ENCODE assay signal across 8 mouse cellular contexts in the genomic region with DNA sequence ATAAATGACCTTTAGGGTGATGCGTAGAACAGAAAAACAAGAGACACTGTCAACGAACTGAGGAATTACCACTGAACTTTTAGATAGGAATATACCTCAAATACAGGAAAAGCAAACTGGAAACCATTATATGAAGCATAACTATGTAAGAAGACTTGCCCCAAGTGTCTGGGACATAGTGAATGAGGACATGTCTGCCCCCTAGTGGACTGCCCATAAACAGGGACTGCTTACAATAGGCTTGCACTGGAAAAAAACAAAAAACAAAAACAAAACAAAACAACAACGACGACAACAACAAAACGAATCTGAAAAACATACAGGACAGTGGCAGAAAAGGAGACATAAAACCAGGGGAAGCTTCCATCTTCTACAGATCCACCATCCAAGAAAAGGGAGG.
DNase-seq lines count a peak whose midpoint lies in the region; ATAC-seq lines count a peak whose summit lies in the region.

No protein-coding gene starts in this region.

- DNase-seq in embryo, embryonic 10 days (ENCODE audit: low spot score) = peak; percentile 59
- no peak for DNase-seq in embryo, embryonic 9.5 days (ENCODE audit: extremely low spot score)
- peak; percentile 20 to 50 for DNase-seq in left cerebral cortex, adult 18-20 months (ENCODE audit: low spot score in 2 of 2)
- no peak for DNase-seq in left cerebral cortex, adult 9 months (ENCODE audit: low spot score in 2 of 2)
- peak; percentile 73 for DNase-seq in adipocyte (ENCODE audit: low spot score)
- DNase-seq in forelimb bud, embryonic 11.5 days (ENCODE audit: low read depth, low spot score) = peak; percentile 28

- 0 out of 2 replicates have a peak, but pooled peaks have one; percentile 51 for ATAC-seq in megakaryocyte, adult 5-6 weeks (ENCODE audit: poor library complexity, severe bottlenecking)
- ATAC-seq in monocyte, adult 5-6 weeks (replicated peaks; ENCODE audit: insufficient number of reproducible peaks, low FRiP score, low TSS enrichment, poor library complexity, severe bottlenecking) = no peak

Comparison
In these comparisons a context has a peak if more than half of its experiments do, and no peak if none do; other contexts are left out.
1. DNase-seq: peak in embryo, embryonic 10 days (single experiment), left cerebral cortex, adult 18-20 months (2 of 2), adipocyte (single experiment) and forelimb bud, embryonic 11.5 days (single experiment); none in embryo, embryonic 9.5 days (single experiment) and left cerebral cortex, adult 9 months (0 of 2).